Mouse (Mus musculus) stomach, embryonic 14.5 days (tissue): Measurements from ENCODE around the gene Ferd3l. TPM values are rescaled to one million over a fixed set of nuclear protein-coding genes. Genes with fewer than 3 reads are reported as not detected.

Experiments
- ATAC-seq: fragments of 200-750 bp; cut with Nextera tagmentation; 2 replicates; pipeline ENCODE4 v1.8.0; 2017; ENCODE audit warnings: low read depth, moderate TSS enrichment; ENCODE audit not compliant: insufficient number of reproducible peaks, insufficient read depth, low FRiP score
- H3K27ac ChIP-seq: fragments of 300-500 bp; sonication (generic); 2 replicates; pipeline ENCODE4 v1.5.1; 2014; ENCODE audit warnings: mild to moderate bottlenecking, low read length, moderate library complexity, mixed read lengths
- H3K27me3 ChIP-seq: fragments of 300-500 bp; sonication (generic); 2 replicates; pipeline ENCODE4 v1.6.1; 2014; ENCODE audit warnings: low read length, control low read depth, mixed read lengths; ENCODE audit not compliant: control insufficient read depth, insufficient read depth
- H3K36me3 ChIP-seq: fragments of 300-500 bp; sonication (generic); 2 replicates; pipeline ENCODE4 v1.6.1; 2014; ENCODE audit warnings: mild to moderate bottlenecking, control low read depth, low read length, moderate library complexity, mixed read lengths; ENCODE audit not compliant: control insufficient read depth, insufficient read depth
- H3K4me1 ChIP-seq: fragments of 300-500 bp; sonication (generic); 2 replicates; pipeline ENCODE4 v1.6.1; 2014; ENCODE audit warnings: low read length, control low read depth, mixed read lengths; ENCODE audit not compliant: control insufficient read depth, insufficient read depth
- H3K4me2 ChIP-seq: fragments of 300-500 bp; sonication (generic); replicated peaks from 2 replicates; pipeline ENCODE4 v1.6.1; 2014; ENCODE audit warnings: low read depth, low read length, control low read depth
- H3K4me3 ChIP-seq: fragments of 300-500 bp; sonication (generic); 2 replicates; pipeline ENCODE4 v1.5.1; 2014; ENCODE audit warnings: low read depth, low read length, control low read depth
- H3K9ac ChIP-seq: fragments of 300-500 bp; sonication (generic); replicated peaks from 2 replicates; pipeline ENCODE4 v1.6.1; 2014; ENCODE audit warnings: low read depth, mild to moderate bottlenecking, control low read depth, low read length, moderate library complexity, mixed read lengths
- H3K9me3 ChIP-seq: fragments of 300-500 bp; sonication (generic); 2 replicates; pipeline ENCODE4 v1.6.1; 2016; ENCODE audit warnings: low read depth, low read length, control low read depth; ENCODE audit not compliant: control insufficient read depth
- WGBS: fragments of 180-500 bp; shearing (Covaris S2); extraction: QIAGEN DNeasy Blood & Tissue Kit; methylation state at CpG from one replicate; pipeline ENCODE4 v1.1.7; 2014; 5-methylcytosine and 5-hydroxymethylcytosine counted together
- polyA plus RNA-seq: library from polyadenylated mRNA; unstranded; fragments of >200 nt; fragmentation: Nextera tagmentation; extraction: Ambion mirVana; gene quantifications from 2 replicates; pipeline ENCODE4 v1.2.1, GENCODE M21; 2014

The Ferd3l gene
- polyA plus RNA-seq, 1 experiment from 2014 or later: not detected

- no peak overlapping the region for H3K9ac ChIP-seq
- no peak overlapping the region for H3K27ac ChIP-seq
- peaks cover 52% of the 10 kb centered on the region for H3K27me3 ChIP-seq
- WGBS: 33% methylated on average over 9 of the region's 9 CpGs
- no peak overlapping the region for H3K4me2 ChIP-seq
- no peaks in the 10 kb centered on the region for H3K36me3 ChIP-seq
- no peak overlapping the region for H3K4me3 ChIP-seq
- no peaks in the 10 kb centered on the region for H3K9me3 ChIP-seq
- no peak for ATAC-seq
- peaks cover 8% of the 10 kb centered on the region for H3K4me1 ChIP-seq
Observed at GRCm38 (mm10) chr12:33962773-33963130, 34.5 kb downstream of the Ferd3l start.

- no peak for ATAC-seq
- WGBS: 18% methylated on average over 15 of the region's 15 CpGs
- Histone ChIP-seq H3K9me3 (no peaks in the 10 kb centered on the region), H3K4me3 (no peak overlapping the region), H3K4me1 (peaks cover 16% of the 10 kb centered on the region), H3K36me3 (no peaks in the 10 kb centered on the region), H3K27me3 (peaks cover 56% of the 10 kb centered on the region), H3K27ac (no peak overlapping the region), H3K4me2 (no peak overlapping the region), H3K9ac (no peak overlapping the region)
Observed at GRCm38 (mm10) chr12:33963671-33964369, 35.6 kb downstream of the Ferd3l start.

- H3K9ac ChIP-seq: no peak overlapping the region
- H3K4me3 ChIP-seq: no peak overlapping the region
- 36% methylated on average over 2 of the region's 2 CpGs for WGBS
- no peak overlapping the region for H3K4me2 ChIP-seq
- peaks cover 53% of the 10 kb centered on the region for H3K27me3 ChIP-seq
- H3K9me3 ChIP-seq: no peaks in the 10 kb centered on the region
- no peak for ATAC-seq
- no peak overlapping the region for H3K27ac ChIP-seq
- no peaks in the 10 kb centered on the region for H3K36me3 ChIP-seq
- H3K4me1 ChIP-seq: peaks cover 16% of the 10 kb centered on the region
Observed at GRCm38 (mm10) chr12:33964427-33964826, 36.2 kb downstream of the Ferd3l start.

- H3K4me3 ChIP-seq: no peak overlapping the region
- H3K9ac ChIP-seq: no peak overlapping the region
Observed at GRCm38 (mm10) chr12:33965661-33966360, 37.6 kb downstream of the Ferd3l start.

GRCm38 (mm10) chr12:33966490-33967415, 38.5 kb downstream of the Ferd3l start:
- peak overlapping the region; percentile 37 for H3K4me2 ChIP-seq
- no peaks in the 10 kb centered on the region for H3K9me3 ChIP-seq
- H3K9ac ChIP-seq: no peak overlapping the region
- H3K4me3 ChIP-seq: peak overlapping the region; percentile 16
- no peak for ATAC-seq
- H3K4me1 ChIP-seq: peaks cover 16% of the 10 kb centered on the region
- H3K36me3 ChIP-seq: no peaks in the 10 kb centered on the region
- 2% methylated on average over 35 of the region's 35 CpGs for WGBS
- peaks cover 59% of the 10 kb centered on the region for H3K27me3 ChIP-seq
- no peak overlapping the region for H3K27ac ChIP-seq

More at GRCm38 (mm10) chr12:33965661-33966360, 37.6 kb downstream of the Ferd3l start:
- 12% methylated on average over 5 of the region's 5 CpGs for WGBS
- peaks cover 56% of the 10 kb centered on the region for H3K27me3 ChIP-seq
- no peak overlapping the region for H3K4me2 ChIP-seq
- no peaks in the 10 kb centered on the region for H3K36me3 ChIP-seq
- H3K9me3 ChIP-seq: no peaks in the 10 kb centered on the region
- peaks cover 16% of the 10 kb centered on the region for H3K4me1 ChIP-seq
- H3K27ac ChIP-seq: no peak overlapping the region
- ATAC-seq: no peak

GRCm38 (mm10) chr12:33967514-33967913, 39.3 kb downstream of the Ferd3l start:
- H3K4me1 ChIP-seq: peaks cover 16% of the 10 kb centered on the region
- H3K27me3 ChIP-seq: peaks cover 60% of the 10 kb centered on the region
- peak overlapping the region; percentile 16 for H3K4me3 ChIP-seq
- H3K9me3 ChIP-seq: no peaks in the 10 kb centered on the region
- no peak overlapping the region for H3K9ac ChIP-seq
- H3K27ac ChIP-seq: no peak overlapping the region
- peak overlapping the region; percentile 37 for H3K4me2 ChIP-seq
- 4% methylated on average over 21 of the region's 21 CpGs for WGBS
- ATAC-seq: no peak
- H3K36me3 ChIP-seq: no peaks in the 10 kb centered on the region

GRCm38 (mm10) chr12:33968041-33968897, 40.0 kb downstream of the Ferd3l start:
- Histone ChIP-seq H3K27ac (no peak overlapping the region), H3K27me3 (peaks cover 55% of the 10 kb centered on the region), H3K36me3 (no peaks in the 10 kb centered on the region), H3K4me3 (peak overlapping the region; percentile 16; the same call in 1 of the 2 replicates), H3K9ac (no peak overlapping the region), H3K4me1 (peaks cover 16% of the 10 kb centered on the region), H3K9me3 (no peaks in the 10 kb centered on the region), H3K4me2 (peak overlapping the region; percentile 37)
- 5% methylated on average over 37 of the region's 37 CpGs for WGBS
- no peak for ATAC-seq

GRCm38 (mm10) chr12:33968898-33969178, 40.6 kb downstream of the Ferd3l start:
- Histone ChIP-seq H3K4me1 (peaks cover 16% of the 10 kb centered on the region), H3K9ac (no peak overlapping the region), H3K9me3 (no peaks in the 10 kb centered on the region), H3K4me3 (no peak overlapping the region), H3K27me3 (peaks cover 52% of the 10 kb centered on the region), H3K4me2 (no peak overlapping the region), H3K27ac (no peak overlapping the region), H3K36me3 (no peaks in the 10 kb centered on the region)
- 23% methylated on average over 4 of the region's 4 CpGs for WGBS
- no peak for ATAC-seq
